Mouse (Mus musculus) stomach, postnatal 0 days (tissue): ENCODE results near the gene Eid3.

Experiments used
- CTCF ChIP-seq: IDR thresholded peaks from 2 replicates; pipeline ENCODE4 v1.5.1; 2016; ENCODE audit warnings: antibody characterized with exemption, low read depth, mild to moderate bottlenecking, moderate library complexity
- EP300 ChIP-seq: optimal IDR thresholded peaks from 2 replicates; pipeline ENCODE3; 2016; ENCODE audit warnings: antibody characterized with exemption

GRCm38 (mm10) chr10:82835898-82836297 is 30.5 kb upstream of the Eid3 start:
- no peak for TF ChIP-seq EP300
- TF ChIP-seq CTCF = no peak
